Mouse (Mus musculus): ENCODE measurements at regions not wholly inside any gene's neighbourhood (a gene's known extent, or its start where the extent isn't known, plus 50 kb on each side); places are given as distances from the start of the nearest gene placed in this dataset.

- no peak for DNase-seq
These were observed 104.5 kb upstream of the Lpar1 start for GRCm38 (mm10) chr4:58658206-58658605.

GRCm38 (mm10) chr4:58647761-58648295, 94.1 kb upstream of the Lpar1 start:
- DNase-seq = no peak

DNA sequence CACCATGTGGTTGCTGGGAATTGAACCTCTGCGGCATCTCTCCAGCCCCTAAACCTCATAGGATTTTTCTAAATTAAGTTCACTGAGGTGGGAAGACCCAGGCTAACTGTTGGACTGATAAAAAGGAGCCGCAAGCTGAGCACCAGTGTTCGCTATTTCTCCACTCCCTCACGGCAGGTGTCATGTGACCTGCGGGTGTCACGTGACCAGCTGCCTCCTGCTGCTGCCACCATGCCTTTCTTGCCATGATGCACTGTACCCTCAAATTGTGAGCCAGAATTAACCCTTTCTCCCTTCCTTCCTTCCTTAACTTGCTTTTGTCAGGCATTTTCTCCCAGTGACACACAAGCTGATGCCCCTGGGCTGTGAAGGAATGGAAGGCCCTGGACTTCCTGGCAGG, 93.1 kb upstream of the Lpar1 start:
- DNase-seq = no peak

DNA sequence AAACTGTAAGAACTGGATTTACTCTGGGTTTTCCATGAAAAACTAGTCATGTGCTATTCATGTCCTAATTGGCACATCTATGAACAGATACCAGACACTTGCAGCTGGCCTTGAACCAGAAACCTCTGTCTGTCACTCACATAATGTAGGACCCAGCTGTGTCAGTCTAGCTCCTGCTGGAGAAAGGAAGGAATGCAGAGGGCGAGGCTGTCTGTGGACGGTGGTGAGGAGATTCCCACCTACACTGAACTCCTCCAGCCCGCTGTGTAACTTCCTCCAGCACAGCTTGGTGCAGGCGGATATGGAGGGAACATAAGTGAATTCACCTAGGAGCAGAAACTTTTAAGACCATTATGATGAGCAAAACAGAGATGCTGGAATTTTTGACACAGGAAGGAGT, 89.7 kb upstream of the Lpar1 start:
- no peak for DNase-seq

GRCm38 (mm10) chr4:58642236-58642635, 88.5 kb upstream of the Lpar1 start:
- peak; percentile 14 for DNase-seq

- no peak for DNase-seq
These were observed 79.0 kb upstream of the Lpar1 start for GRCm38 (mm10) chr4:58632696-58633095.

DNA sequence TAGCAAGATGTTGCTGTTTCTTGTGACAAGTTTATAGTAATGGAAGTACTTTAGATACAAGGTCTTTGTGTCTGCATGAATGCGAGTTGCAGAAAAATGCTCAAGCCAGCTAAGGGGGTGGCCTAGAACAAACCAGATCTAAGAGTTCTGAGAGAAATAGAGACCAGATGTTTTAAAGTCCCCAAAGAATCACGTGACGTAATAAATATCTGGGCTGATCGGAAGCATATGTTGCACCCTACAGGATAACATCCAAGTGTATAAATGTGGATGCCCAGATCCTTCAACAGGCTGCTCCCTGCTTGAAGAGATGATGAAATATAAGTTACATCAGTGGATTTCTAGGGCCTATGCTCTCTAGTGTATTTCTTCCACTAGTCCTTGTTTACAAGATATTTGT, 77.7 kb upstream of the Lpar1 start:
- no peak for DNase-seq

DNA sequence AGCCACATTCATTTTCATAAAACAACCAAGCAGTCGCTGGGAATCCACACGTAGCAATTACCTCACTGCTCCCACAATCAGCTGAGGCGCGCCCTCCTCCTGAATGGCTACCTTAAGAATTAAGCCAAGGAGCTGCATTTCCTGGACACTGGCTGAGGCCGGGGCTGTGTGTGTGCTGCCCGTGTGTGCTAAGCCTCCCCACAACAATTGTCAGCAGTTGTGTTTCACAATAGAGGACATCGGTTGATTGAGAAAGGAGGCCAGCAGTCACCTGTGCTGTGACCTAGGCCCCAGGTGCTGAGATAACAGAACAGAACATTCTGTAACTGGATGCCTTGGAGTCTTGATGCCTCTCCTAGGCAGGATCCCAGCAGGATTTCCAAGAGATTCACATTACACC, 73.3 kb upstream of the Lpar1 start:
- no peak for DNase-seq

DNA sequence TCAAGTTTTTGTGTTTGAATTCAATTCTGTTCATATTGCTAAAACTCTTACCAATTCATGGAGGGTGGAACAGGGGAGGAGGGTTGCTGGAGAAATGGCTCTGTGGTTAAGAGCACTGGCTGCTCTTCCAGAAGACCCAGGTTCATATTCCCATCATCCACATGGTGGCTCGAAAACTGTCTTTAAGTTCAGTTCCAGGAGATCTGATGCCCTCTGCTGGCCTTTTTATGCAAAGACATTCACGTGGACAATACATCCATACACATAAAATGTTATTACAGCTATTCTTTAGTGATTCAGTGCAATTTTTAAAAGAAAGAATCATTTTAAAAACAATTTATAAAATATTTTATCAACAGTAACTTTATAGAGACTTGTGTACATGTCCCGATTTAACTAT, 70.4 kb upstream of the Lpar1 start:
- DNase-seq = no peak

DNA sequence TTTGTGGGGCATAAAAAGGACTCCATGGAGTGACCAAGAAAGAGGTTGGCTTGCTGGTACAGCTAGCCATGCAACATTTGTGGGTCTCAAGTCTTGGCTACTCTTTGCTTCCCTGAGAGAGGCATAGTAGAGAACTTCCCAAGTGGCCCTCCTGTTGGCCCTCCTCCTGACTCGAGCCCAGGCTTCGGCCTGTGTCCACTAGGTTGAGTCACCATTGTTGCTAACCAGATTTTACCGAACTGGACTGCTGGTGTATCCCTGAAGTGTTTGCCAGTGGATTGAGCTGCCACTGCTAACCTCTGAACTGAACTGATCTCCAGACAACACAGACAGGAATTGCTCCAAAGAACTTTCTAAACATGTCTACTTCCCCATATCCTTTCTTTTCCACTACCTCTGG, 66.9 kb upstream of the Lpar1 start:
- no peak for DNase-seq

DNA sequence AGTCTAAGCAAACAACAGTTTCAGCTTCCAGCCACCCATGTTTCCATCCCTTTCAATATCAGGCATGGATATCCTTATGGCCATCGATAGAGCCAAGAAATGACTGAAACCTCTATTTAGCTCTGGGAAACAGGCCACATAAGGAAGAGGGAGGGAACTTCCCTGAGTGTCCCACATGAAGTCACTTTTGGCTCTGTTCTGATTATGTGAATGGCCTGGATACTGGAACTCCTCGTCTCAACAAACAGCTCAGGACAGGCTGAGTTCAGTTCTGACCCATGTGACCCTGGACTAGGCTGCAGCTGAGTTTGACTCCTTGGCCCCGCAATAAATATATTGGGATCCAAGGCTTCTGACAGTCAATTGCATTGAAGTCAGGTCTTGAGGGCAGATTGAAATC, 63.6 kb upstream of the Lpar1 start:
- no peak for DNase-seq

DNA sequence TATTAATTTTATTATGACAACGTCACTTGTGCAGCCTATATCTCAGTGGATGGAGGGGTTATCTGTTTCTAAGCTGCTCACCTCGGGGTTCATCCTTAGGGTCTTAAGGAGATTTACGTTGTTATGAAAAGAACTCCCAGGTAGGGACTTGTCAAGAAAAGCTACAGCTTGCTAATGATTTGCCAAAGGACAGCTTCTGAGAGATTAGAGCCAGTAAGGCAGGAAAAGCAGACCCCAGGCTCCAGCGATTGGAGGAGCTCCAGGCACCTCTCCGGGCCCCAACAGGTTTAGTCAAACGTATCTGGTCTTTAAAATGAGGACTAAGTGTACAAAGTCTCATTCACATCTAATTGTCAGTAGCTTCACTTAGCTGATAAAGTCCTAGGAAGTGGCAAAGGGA, 59.8 kb upstream of the Lpar1 start:
- no peak for DNase-seq

GRCm38 (mm10) chr4:58613022-58613421, 59.3 kb upstream of the Lpar1 start:
- no peak for DNase-seq

DNA sequence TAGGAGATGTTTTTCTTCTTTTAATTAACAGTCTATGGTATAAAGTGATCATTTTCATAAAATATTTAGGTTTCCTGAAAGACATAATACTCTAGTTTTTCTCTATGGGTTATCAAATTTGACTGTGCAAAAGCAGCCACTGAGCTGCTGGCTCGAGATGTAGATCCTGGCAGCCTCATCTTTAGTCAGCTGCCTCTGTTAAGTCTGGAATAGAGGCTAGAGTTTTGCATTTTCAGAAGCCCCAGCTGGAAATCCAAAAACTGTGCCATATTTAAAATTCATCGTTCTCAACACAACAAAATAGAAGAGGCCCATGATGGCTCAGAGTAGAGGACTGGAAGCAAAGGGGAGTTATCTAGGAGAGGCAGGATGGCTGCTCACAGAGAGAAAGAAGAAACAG, 53.8 kb upstream of the Lpar1 start:
- DNase-seq = no peak

DNA sequence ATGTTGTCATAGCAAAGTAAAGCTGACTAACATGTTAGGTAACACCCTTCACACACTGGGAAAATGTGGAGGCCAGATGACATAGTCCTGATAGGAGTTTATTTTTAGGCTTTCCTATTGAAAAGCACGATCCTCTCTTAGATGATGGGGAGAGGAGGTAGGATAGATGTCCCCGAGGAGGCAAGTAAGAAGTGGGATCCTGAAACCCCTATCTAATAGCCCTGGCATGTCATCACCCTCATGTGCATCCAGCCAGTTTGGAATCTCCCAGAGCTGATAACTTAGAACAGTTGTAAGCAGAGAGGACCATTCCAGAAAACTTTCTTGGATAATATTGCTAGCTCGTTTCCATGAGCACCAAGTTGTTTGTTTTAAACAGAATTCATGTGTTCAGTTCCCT, 52.2 kb upstream of the Lpar1 start:
- no peak for DNase-seq
